Mouse (Mus musculus): ENCODE measurements around the gene Tbca.

DNA sequence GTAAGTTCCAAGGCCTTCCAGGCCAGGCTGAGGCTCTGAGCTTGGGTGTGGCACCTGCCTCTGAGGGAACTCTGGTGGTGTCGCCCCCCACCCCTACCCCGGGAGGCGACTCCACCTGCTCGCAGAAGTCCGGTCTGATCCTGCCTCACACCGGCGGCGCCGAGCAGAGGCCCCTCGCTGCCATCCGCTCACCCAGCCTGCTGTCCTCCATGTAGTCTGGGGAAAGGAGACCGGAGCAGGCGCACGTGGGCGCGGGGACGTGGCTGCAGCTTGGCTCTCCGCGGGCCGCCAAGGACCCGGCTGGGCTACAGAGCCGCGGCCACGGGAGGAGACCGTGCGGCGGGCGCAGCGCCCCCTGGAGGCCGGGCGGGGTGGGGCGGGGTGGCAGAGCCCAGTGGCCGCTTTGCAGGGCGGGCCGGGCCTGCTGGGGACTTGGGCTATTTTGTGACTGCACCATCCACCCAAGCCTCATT, 79.8 kb downstream of the Tbca start:
- peak; percentile 11 for TF ChIP-seq CTCF (IDR thresholded peaks at IDR 0.05; ENCODE audit: control insufficient read depth, insufficient read depth, insufficient read length)
- no peak for TF ChIP-seq CEBPB (IDR thresholded peaks at IDR 0.05; ENCODE audit: low read depth)

Measured in C2C12 (cell line).